Mouse (Mus musculus) spleen, adult 2 months (tissue): ENCODE measurements around the gene Ttc27.

Source experiments
- CTCF ChIP-seq: fragments of 200-500 bp; IDR thresholded peaks from 2 replicates; pipeline ENCODE4 v1.5.1; 2011; ENCODE audit warnings: mild to moderate bottlenecking, inconsistent platforms; ENCODE audit not compliant: insufficient read depth, insufficient read length, insufficient replicate concordance; ENCODE audit errors: extremely low read depth
- POLR2A ChIP-seq: fragments of 200-500 bp; IDR thresholded peaks from 2 replicates; pipeline ENCODE4 v1.6.1; 2011; ENCODE audit warnings: low read depth, low read length, inconsistent platforms

- TF ChIP-seq POLR2A (no peak), CTCF (no peak)
These were observed 132.7 kb downstream of the Ttc27 start for GRCm38 (mm10) chr17:74850216-74850615.
